1 mouse cellular context compared by ENCODE assay signal in genomic region chrX:36884719-36885118, GRCm38 (mm10).
TF ChIP-seq lines count a peak whose summit lies in the region.

No protein-coding gene starts in this region.

TF ChIP-seq in MEL, 35 proteins besides CTCF, POLR2A, EP300 and RAD21:
- no peak for TF ChIP-seq ZKSCAN1 (IDR thresholded peaks at IDR 0.05; ENCODE audit: low read depth, low read length)
- no peak for TF ChIP-seq TAL1 (IDR thresholded peaks at IDR 0.05; ENCODE audit: low read length)
- TF ChIP-seq RCOR1 (IDR thresholded peaks at IDR 0.05; ENCODE audit: low read depth, low read length) = no peak
- TF ChIP-seq USF1 (IDR thresholded peaks at IDR 0.05; ENCODE audit: low read depth, low read length) = no peak
- no peak for TF ChIP-seq CHD1 (IDR thresholded peaks at IDR 0.05; ENCODE audit: low read depth, low read length)
- TF ChIP-seq NELFE (IDR thresholded peaks at IDR 0.05; ENCODE audit: low read depth, low read length) = no peak
- TF ChIP-seq KAT2A (conservative IDR thresholded peaks at IDR 0.05; ENCODE audit: low read depth, low read length) = no peak
- no peak for TF ChIP-seq ETS1 (IDR thresholded peaks at IDR 0.05; ENCODE audit: low read depth, low read length)
- no peak for TF ChIP-seq TCF12 (IDR thresholded peaks at IDR 0.05; ENCODE audit: low read depth, low read length)
- TF ChIP-seq ZNF384 (IDR thresholded peaks at IDR 0.05; ENCODE audit: low read depth, low read length) = no peak
- TF ChIP-seq SMC3 (IDR thresholded peaks at IDR 0.05; ENCODE audit: low read depth, low read length) = no peak
- no peak for TF ChIP-seq USF2 (IDR thresholded peaks at IDR 0.05; ENCODE audit: borderline replicate concordance in 1 of 2, insufficient read depth in 1 of 2, low read depth in 1 of 2, low read length in 2 of 2)
- TF ChIP-seq CHD2 (IDR thresholded peaks at IDR 0.05; ENCODE audit: low read length) = no peak
